Mouse (Mus musculus): ENCODE data around the gene Sap18b.

GRCm38 (mm10) chr8:95835891-95836290 is 10.7 kb downstream of the Sap18b start:
- no peak for TF ChIP-seq FLI1 (IDR thresholded peaks at IDR 0.05; ENCODE audit: low read length)
- no peak for TF ChIP-seq GATA1 (IDR thresholded peaks at IDR 0.05; ENCODE audit: borderline replicate concordance, low read length)

Measured in megakaryocyte, embryonic 14.5 days (primary cell).